Mouse (Mus musculus) layer of hippocampus, postnatal 14 days (tissue): ENCODE data around the gene Tbc1d19. TPM values are rescaled to one million over a fixed set of nuclear protein-coding genes. Genes with fewer than 3 reads are reported as not detected.

Experiments used
- DNase-seq, 2 experiments: peaks; one replicate each; pipeline ENCODE4 v3.0.0; 2021 to 2022; ENCODE audit warnings: low spot score in 2 of 2, mixed read lengths in 1 of 2
- total RNA-seq, 2 experiments: library from RNA; stranded (reverse); gene quantifications; 2 replicates each; pipeline ENCODE4 v1.2.3; 2021

Tbc1d19 gene
- total RNA-seq, 2 experiments from 2014 or later: 43.7 to 58.8 TPM

GRCm38 (mm10) chr5:53901406-53901805 lies 92.0 kb downstream of the Tbc1d19 start:
- no peak for DNase-seq

GRCm38 (mm10) chr5:53902757-53903156 lies 93.4 kb downstream of the Tbc1d19 start:
- DNase-seq: no peak

- DNase-seq: no peak
Measured at GRCm38 (mm10) chr5:53909201-53909600, 99.8 kb downstream of the Tbc1d19 start.

GRCm38 (mm10) chr5:53920416-53920815 lies 111.0 kb downstream of the Tbc1d19 start:
- DNase-seq: no peak

- DNase-seq: no peak
Measured at GRCm38 (mm10) chr5:53922149-53922904, 112.9 kb downstream of the Tbc1d19 start.

- no peak for DNase-seq
Measured at GRCm38 (mm10) chr5:53924005-53924404, 114.6 kb downstream of the Tbc1d19 start.

- DNase-seq: no peak
Measured at GRCm38 (mm10) chr5:53926301-53926855, 117.0 kb downstream of the Tbc1d19 start.

- DNase-seq: no peak
Measured at GRCm38 (mm10) chr5:53927886-53928285, 118.5 kb downstream of the Tbc1d19 start.

GRCm38 (mm10) chr5:53928537-53928936 lies 119.1 kb downstream of the Tbc1d19 start:
- no peak for DNase-seq

GRCm38 (mm10) chr5:53929205-53929614 lies 119.8 kb downstream of the Tbc1d19 start:
- no peak for DNase-seq

GRCm38 (mm10) chr5:53929814-53930213 lies 120.4 kb downstream of the Tbc1d19 start:
- no peak for DNase-seq

- no peak for DNase-seq
Measured at GRCm38 (mm10) chr5:53931011-53931410, 121.6 kb downstream of the Tbc1d19 start.

GRCm38 (mm10) chr5:53933628-53934027 lies 124.2 kb downstream of the Tbc1d19 start:
- DNase-seq: no peak

GRCm38 (mm10) chr5:53934040-53934439 lies 124.6 kb downstream of the Tbc1d19 start:
- no peak for DNase-seq

- no peak for DNase-seq
Measured at GRCm38 (mm10) chr5:53934826-53935225, 125.4 kb downstream of the Tbc1d19 start.

- DNase-seq: no peak
Measured at GRCm38 (mm10) chr5:53937187-53937586, 127.8 kb downstream of the Tbc1d19 start.

- no peak for DNase-seq
Measured at GRCm38 (mm10) chr5:53939026-53939425, 129.6 kb downstream of the Tbc1d19 start.

GRCm38 (mm10) chr5:53941322-53942024 lies 132.1 kb downstream of the Tbc1d19 start:
- peak; percentile 32 to 67 for DNase-seq

- DNase-seq: no peak
Measured at GRCm38 (mm10) chr5:53942332-53942731, 132.9 kb downstream of the Tbc1d19 start.

- no peak for DNase-seq
Measured at GRCm38 (mm10) chr5:53943321-53943857, 134.0 kb downstream of the Tbc1d19 start.

- DNase-seq: no peak
Measured at GRCm38 (mm10) chr5:53946747-53947146, 137.3 kb downstream of the Tbc1d19 start.
